Mouse (Mus musculus) MEL (cell line): Measurements from ENCODE around the gene Ivd. TPM values are rescaled to one million over a fixed set of nuclear protein-coding genes. Genes with fewer than 3 reads are reported as not detected.

ENCODE experiments used
- DNase-seq: peaks from one replicate; pipeline ENCODE4 v3.0.0; 2011; ENCODE audit warnings: low read depth, low spot score
- H3K27ac ChIP-seq: 2 replicates; pipeline ENCODE4 v1.5.1; 2012; ENCODE audit warnings: low read depth, mild to moderate bottlenecking, control low read depth, low read length, moderate library complexity; ENCODE audit not compliant: control insufficient read depth
- H3K27me3 ChIP-seq, 2 experiments: fragments of 150-350 bp in 1 of 2; sonication (generic) in 1 of 2; 2 replicates each; pipeline ENCODE4 v1.6.1; 2012; ENCODE audit warnings: low read length in 2 of 2, mild to moderate bottlenecking in 2 of 2, improper control_type of control experiment in 1 of 2, moderate library complexity in 1 of 2; ENCODE audit not compliant: insufficient read depth in 2 of 2, control insufficient read depth in 1 of 2
- H3K36me3 ChIP-seq, 2 experiments: 2 replicates each; pipeline ENCODE4 v1.6.1; 2012 to 2014; ENCODE audit warnings: low read length in 2 of 2, improper control_type of control experiment in 1 of 2, inconsistent platforms in 1 of 2, mild to moderate bottlenecking in 1 of 2; ENCODE audit not compliant: insufficient read depth in 2 of 2, control insufficient read depth in 1 of 2
- H3K4me1 ChIP-seq, 2 experiments: fragments of 150-350 bp in 1 of 2; sonication (generic) in 1 of 2; 2 replicates each; pipeline ENCODE4 v1.6.1; 2012; ENCODE audit warnings: low read length in 2 of 2, improper control_type of control experiment in 1 of 2, mild to moderate bottlenecking in 1 of 2; ENCODE audit not compliant: insufficient read depth in 2 of 2, control insufficient read depth in 1 of 2
- H3K4me3 ChIP-seq, 2 experiments: fragments of 150-350 bp in 1 of 2; sonication (generic) in 1 of 2; 2 replicates each; pipeline ENCODE4 v1.5.1; 2012; ENCODE audit warnings: low read depth in 2 of 2, low read length in 2 of 2, mild to moderate bottlenecking in 2 of 2, moderate library complexity in 2 of 2, control low read depth in 1 of 2, improper control_type of control experiment in 1 of 2; ENCODE audit not compliant: control insufficient read depth in 1 of 2, insufficient read depth in 1 of 2
- H3K79me2 ChIP-seq: 2 replicates; pipeline ENCODE4 v1.6.1; 2012; ENCODE audit warnings: mild to moderate bottlenecking, low read length, moderate library complexity; ENCODE audit not compliant: control insufficient read depth, poor library complexity, insufficient read depth
- H3K9ac ChIP-seq: 2 replicates; pipeline ENCODE4 v1.6.1; 2012; ENCODE audit warnings: low read depth, mild to moderate bottlenecking, control low read depth, low read length, moderate library complexity; ENCODE audit not compliant: control insufficient read depth, poor library complexity, severe bottlenecking
- H3K9me3 ChIP-seq: fragments of 150-350 bp; sonication (generic); replicated peaks from 2 replicates; pipeline ENCODE4 v1.6.1; 2012; ENCODE audit warnings: mild to moderate bottlenecking, low read length, improper control_type of control experiment, moderate library complexity; ENCODE audit not compliant: insufficient read depth
- CTCF ChIP-seq, 3 experiments: IDR thresholded peaks in 2 of 3; conservative IDR thresholded peaks in 1 of 3; 2 replicates each; pipeline ENCODE4 v1.5.1; 2011 to 2012; ENCODE audit warnings: low read length in 3 of 3, low read depth in 2 of 3, mild to moderate bottlenecking in 2 of 3, improper control_type of control experiment in 1 of 3, inconsistent platforms in 1 of 3, mixed read lengths in 1 of 3, moderate library complexity in 1 of 3; ENCODE audit not compliant: control insufficient read depth in 1 of 3, insufficient read depth in 1 of 3, poor library complexity in 1 of 3, severe bottlenecking in 1 of 3
- EP300 ChIP-seq, 2 experiments: IDR thresholded peaks; 2 replicates each; pipeline ENCODE4 v1.6.1; 2011; ENCODE audit warnings: improper control_type of control experiment in 2 of 2, low read length in 2 of 2, low read depth in 1 of 2, mild to moderate bottlenecking in 1 of 2
- ETS1 ChIP-seq: IDR thresholded peaks from 2 replicates; pipeline ENCODE4 v1.6.1; 2012; ENCODE audit warnings: low read depth, mild to moderate bottlenecking, inconsistent platforms, low read length, improper control_type of control experiment, moderate library complexity
- GABPA ChIP-seq: IDR thresholded peaks from 2 replicates; pipeline ENCODE4 v1.6.1; 2012; ENCODE audit warnings: low read depth, mild to moderate bottlenecking, inconsistent platforms, low read length, improper control_type of control experiment, moderate library complexity
- GATA1 ChIP-seq: IDR thresholded peaks from 2 replicates; pipeline ENCODE4 v1.6.1; 2011; ENCODE audit warnings: low read depth, low read length, improper control_type of control experiment
- HCFC1 ChIP-seq: IDR thresholded peaks from 2 replicates; pipeline ENCODE4 v1.6.1; 2012; ENCODE audit warnings: low read depth, mild to moderate bottlenecking, inconsistent platforms, low read length, improper control_type of control experiment, moderate library complexity
- JUND ChIP-seq: IDR thresholded peaks from 2 replicates; pipeline ENCODE4 v1.6.1; 2011; ENCODE audit warnings: low read depth, mild to moderate bottlenecking, improper control_type of control experiment, low read length
- MAFK ChIP-seq: IDR thresholded peaks from 2 replicates; pipeline ENCODE4 v1.6.1; 2011; ENCODE audit warnings: low read depth, mild to moderate bottlenecking, low read length, improper control_type of control experiment, borderline replicate concordance
- MAX ChIP-seq: IDR thresholded peaks from 2 replicates; pipeline ENCODE4 v1.6.1; 2011; ENCODE audit warnings: low read length, improper control_type of control experiment
- MEF2A ChIP-seq: IDR thresholded peaks from 2 replicates; pipeline ENCODE4 v1.6.1; 2014; ENCODE audit warnings: low read depth, mild to moderate bottlenecking, inconsistent platforms, low read length, improper control_type of control experiment; ENCODE audit not compliant: poor library complexity, insufficient replicate concordance, severe bottlenecking; ENCODE audit errors: extremely low read depth
- MYB ChIP-seq: IDR thresholded peaks from 2 replicates; pipeline ENCODE4 v1.6.1; 2011; ENCODE audit warnings: mild to moderate bottlenecking, low read depth, low read length, improper control_type of control experiment
- MYC ChIP-seq: IDR thresholded peaks from 2 replicates; pipeline ENCODE4 v1.6.1; 2011; ENCODE audit warnings: low read depth, mild to moderate bottlenecking, low read length, improper control_type of control experiment, moderate library complexity
- NELFE ChIP-seq: IDR thresholded peaks from 2 replicates; pipeline ENCODE4 v1.6.1; 2011; ENCODE audit warnings: low read depth, low read length, improper control_type of control experiment
- NRF1 ChIP-seq: IDR thresholded peaks from 2 replicates; pipeline ENCODE4 v1.6.1; 2014; ENCODE audit warnings: low read depth, mild to moderate bottlenecking, inconsistent platforms, low read length, improper control_type of control experiment, moderate library complexity; ENCODE audit not compliant: poor library complexity, insufficient read depth, severe bottlenecking
- POLR2AphosphoS2 ChIP-seq: IDR thresholded peaks from 2 replicates; pipeline ENCODE4 v1.6.1; 2011; ENCODE audit warnings: low read length, improper control_type of control experiment
- RCOR1 ChIP-seq: IDR thresholded peaks from 2 replicates; pipeline ENCODE4 v1.6.1; 2012; ENCODE audit warnings: low read depth, mild to moderate bottlenecking, inconsistent platforms, low read length, improper control_type of control experiment
- SIN3A ChIP-seq: IDR thresholded peaks from 2 replicates; pipeline ENCODE4 v1.6.1; 2012; ENCODE audit warnings: low read length, improper control_type of control experiment, inconsistent platforms
- SMC3 ChIP-seq: IDR thresholded peaks from 2 replicates; pipeline ENCODE4 v1.6.1; 2011; ENCODE audit warnings: low read depth, low read length, improper control_type of control experiment
- TAL1 ChIP-seq: IDR thresholded peaks from 2 replicates; pipeline ENCODE4 v1.6.1; 2012; ENCODE audit warnings: mild to moderate bottlenecking, inconsistent platforms, low read length, moderate library complexity, mixed read lengths
- TCF12 ChIP-seq: IDR thresholded peaks from 2 replicates; pipeline ENCODE4 v1.6.1; 2014; ENCODE audit warnings: low read depth, mild to moderate bottlenecking, inconsistent platforms, low read length, improper control_type of control experiment, moderate library complexity
- UBTF ChIP-seq: IDR thresholded peaks from 2 replicates; pipeline ENCODE4 v1.6.1; 2012; ENCODE audit warnings: low read depth, mild to moderate bottlenecking, inconsistent platforms, low read length, improper control_type of control experiment, moderate library complexity, borderline replicate concordance; ENCODE audit not compliant: insufficient read depth
- USF1 ChIP-seq: IDR thresholded peaks from 2 replicates; pipeline ENCODE4 v1.6.1; 2014; ENCODE audit warnings: low read depth, mild to moderate bottlenecking, inconsistent platforms, low read length, improper control_type of control experiment, moderate library complexity
- ZKSCAN1 ChIP-seq: IDR thresholded peaks from 2 replicates; pipeline ENCODE4 v1.6.1; 2012; ENCODE audit warnings: low read depth, mild to moderate bottlenecking, inconsistent platforms, low read length, improper control_type of control experiment, moderate library complexity
- ZMIZ1 ChIP-seq: IDR thresholded peaks from 2 replicates; pipeline ENCODE4 v1.6.1; 2012; ENCODE audit warnings: low read depth, mild to moderate bottlenecking, inconsistent platforms, low read length, improper control_type of control experiment, moderate library complexity
- polyA plus RNA-seq, 2 experiments: library from polyadenylated mRNA; stranded (reverse) in 1 of 2; unstranded in 1 of 2; fragments of >175 nt in 1 of 2; fragments of >200 nt in 1 of 2; gene quantifications; 2 replicates each; pipeline versions ENCODE4 v1.2.1 to v1.2.4; 2012; ENCODE audit warnings: low replicate concordance in 2 of 2, low read depth in 1 of 2; ENCODE audit not compliant: insufficient read length in 2 of 2, insufficient read depth in 1 of 2, missing spikeins in 1 of 2
- total RNA-seq: library from RNA; depleted of rRNA; stranded (reverse); fragments of 300-350 nt; gene quantifications from 2 replicates; pipeline ENCODE4 v1.2.3, GENCODE M21; 2012

Gene Ivd
- total and polyA plus RNA-seq, 3 experiments, result 17.1 to 33.4 TPM; not detected in 1

DNA sequence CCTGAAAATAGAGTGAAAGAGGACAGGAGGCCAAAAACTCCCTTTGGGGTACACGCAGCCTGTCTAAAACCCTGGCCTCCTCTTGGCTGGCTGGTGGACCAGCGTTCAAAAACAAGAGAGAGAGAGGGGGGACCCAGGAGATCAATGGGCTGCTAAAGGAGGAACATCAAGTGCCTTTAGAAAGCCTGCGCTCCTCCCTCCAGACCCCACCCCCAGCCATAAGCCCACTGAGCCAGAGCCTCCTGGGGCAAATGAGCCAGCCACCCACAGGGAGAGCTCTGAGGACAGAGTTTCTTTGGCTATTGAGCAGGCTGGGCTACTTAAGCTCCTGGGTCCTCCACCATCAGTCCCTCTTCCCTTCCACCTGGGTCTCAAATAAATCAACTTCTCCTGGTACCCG is 37.0 kb downstream of the Ivd start:
- Histone ChIP-seq H3K27ac (no peak overlapping the region), H3K79me2 (peaks cover 20% of the 10 kb centered on the region), H3K4me1 (peaks cover 3 to 16% of the 10 kb centered on the region in 2 experiments; a peak in 3 of 4 replicates), H3K4me3 (no peak overlapping the region), H3K27me3 (no peaks in the 10 kb centered on the region; a peak in 1 of 4 replicates)
- no peak for DNase-seq
- no peak for TF ChIP-seq ZMIZ1
- TF ChIP-seq JUND, result no peak
- TF ChIP-seq TAL1, result no peak
- TF ChIP-seq EP300 (IDR thresholded peaks at IDR 0.05; ENCODE audit: low read depth in 1 of 2, low read length in 2 of 2), result no peak
- TF ChIP-seq MYB, result no peak
- no peak for TF ChIP-seq ZKSCAN1
- no peak for TF ChIP-seq GATA1
- TF ChIP-seq UBTF, result no peak
- no peak for TF ChIP-seq MAX
- TF ChIP-seq NELFE, result no peak
- no peak for TF ChIP-seq TCF12
- TF ChIP-seq SMC3, result no peak
- TF ChIP-seq, all 39 proteins: peak for 0
- Histone ChIP-seq H3K36me3 (peaks cover 0 to 9% of the 10 kb centered on the region in 2 experiments; a peak in 2 of 4 replicates), H3K9ac (no peak overlapping the region), H3K9me3 (no peaks in the 10 kb centered on the region)

DNA sequence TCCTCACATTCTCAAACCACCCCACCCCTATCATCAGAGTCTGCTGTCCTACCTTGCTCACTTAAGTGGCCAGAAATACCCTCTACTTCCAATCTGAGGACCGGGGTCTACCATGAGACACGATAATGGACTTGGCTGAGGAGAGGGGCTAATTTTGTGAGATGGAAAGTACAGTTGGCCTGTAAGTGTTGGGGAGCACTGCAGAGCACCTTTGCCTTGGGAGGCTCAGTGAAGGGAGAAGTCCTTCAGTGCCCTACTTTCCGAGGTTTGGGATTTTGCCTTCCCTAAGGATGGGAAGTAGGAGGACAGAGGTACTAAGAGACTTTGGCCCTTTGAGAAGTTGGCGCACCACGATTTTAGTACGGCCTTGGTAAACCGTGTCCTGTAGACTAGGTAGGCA is 37.6 kb downstream of the Ivd start:
- peaks cover 0 to 12% of the 10 kb centered on the region in 2 experiments; a peak in 2 of 4 replicates for H3K36me3 ChIP-seq
- H3K27me3 ChIP-seq, result no peaks in the 10 kb centered on the region; a peak in 1 of 4 replicates
- H3K4me1 ChIP-seq, result peaks cover 3 to 19% of the 10 kb centered on the region in 2 experiments
- H3K27ac ChIP-seq, result no peak overlapping the region
- TF ChIP-seq TCF12 (no peak), SIN3A (no peak), RCOR1 (no peak), SMC3 (no peak), CTCF (IDR thresholded peaks at IDR 0.05 in 2 of 3, conservative IDR thresholded peaks at IDR 0.05 in 1 of 3; ENCODE audit: control insufficient read depth in 1 of 3, insufficient read depth in 1 of 3, low read depth in 2 of 3, low read length in 3 of 3, poor library complexity in 1 of 3, severe bottlenecking in 1 of 3) (no peak), POLR2AphosphoS2 (no peak), MYC (no peak), HCFC1 (no peak), TAL1 (no peak), MEF2A (no peak), ETS1 (no peak), MAFK (no peak), USF1 (no peak), GABPA (no peak), ZMIZ1 (no peak), NRF1 (no peak)
- H3K79me2 ChIP-seq, result peaks cover 24% of the 10 kb centered on the region
- no peak for DNase-seq
- no peak overlapping the region for H3K4me3 ChIP-seq
- no peaks in the 10 kb centered on the region for H3K9me3 ChIP-seq
- H3K9ac ChIP-seq, result no peak overlapping the region
